Mouse (Mus musculus) inflammation-experienced regulatory T-cells, adult 16 weeks (primary cell): ENCODE results near the gene Siglech. TPM values are rescaled to one million over a fixed set of nuclear protein-coding genes. Genes with fewer than 3 reads are reported as not detected.

Source experiments
- polyA plus RNA-seq: library from polyadenylated mRNA; unstranded; fragments of 100-300 nt; shearing (Covaris generic); gene quantifications from one replicate; pipeline ENCODE4 v1.2.1, GENCODE M21; 2017

The Siglech gene
- 0.45 TPM for polyA plus RNA-seq

DNA sequence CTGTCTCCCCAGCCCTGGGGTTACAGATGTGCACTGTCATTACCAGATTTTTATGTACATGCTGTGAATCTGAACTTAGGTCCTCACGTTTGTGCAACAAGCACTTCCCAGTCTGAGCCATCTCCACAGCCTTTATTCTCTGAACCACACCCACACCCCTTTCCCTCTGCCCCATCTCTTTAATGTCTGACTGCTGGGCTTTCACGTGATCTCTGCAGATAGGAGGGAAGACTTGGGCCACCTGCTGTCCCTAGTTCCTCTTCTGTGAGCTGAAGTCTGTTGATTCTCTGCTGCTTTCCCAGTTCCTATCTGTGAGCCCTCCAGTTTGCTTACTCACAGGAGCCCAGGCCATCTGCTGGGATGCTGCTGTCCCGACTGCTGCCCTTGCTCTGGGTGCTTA is at the start of gene Siglech:
Gene Siglech (plus strand): TSS at position 253 of the 400 bp plus-strand sequence.

DNA sequence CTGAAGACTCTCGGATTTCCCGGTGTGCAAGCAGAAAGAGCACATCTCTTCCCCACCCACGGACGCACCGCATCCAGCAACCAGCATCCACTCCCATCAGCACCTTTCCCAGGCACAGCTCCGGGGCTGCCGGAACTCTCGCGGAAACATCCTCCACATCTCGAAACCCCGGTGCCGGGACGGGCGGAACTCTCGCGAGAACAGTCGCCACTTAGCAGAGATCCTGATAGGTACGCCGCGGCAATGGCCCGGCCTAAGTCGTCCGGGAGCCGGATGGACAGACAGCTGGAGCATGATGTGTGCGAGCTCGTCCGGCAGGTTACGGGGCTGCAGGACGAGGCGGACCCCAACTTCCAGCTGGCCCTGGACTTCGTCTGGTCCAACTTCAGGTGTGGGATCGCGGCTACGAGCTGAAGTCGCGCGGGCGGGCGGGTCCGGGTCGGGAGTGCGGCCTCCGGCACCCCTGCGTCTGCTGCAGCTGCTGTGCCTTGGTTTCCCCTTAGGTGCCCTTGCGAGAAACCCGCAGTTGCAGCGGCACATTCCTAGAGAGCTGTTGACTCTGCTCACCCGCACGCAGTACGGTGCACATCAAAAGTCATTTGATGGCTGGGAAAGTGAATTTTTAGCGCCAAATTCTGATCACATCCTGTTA is 26.1 kb downstream of the Siglech start, which contains the start of gene Tubgcp5:
Gene Tubgcp5 (plus strand): TSS at position 203 of the 652 bp plus-strand sequence.

Other genes starting within 250 kb of the Siglech start
- 53.6 TPM for gene Tubgcp5, start 26.0 kb downstream of the Siglech start, polyA plus RNA-seq
- gene Cyfip1, start 73.6 kb downstream of the Siglech start, polyA plus RNA-seq = 139 TPM
- 44.1 TPM for gene Nipa2, start 194.3 kb downstream of the Siglech start, polyA plus RNA-seq